Mouse (Mus musculus): ENCODE measurements at regions not wholly inside any gene's neighbourhood (a gene's known extent, or its start where the extent isn't known, plus 50 kb on each side); places are given as distances from the start of the nearest gene placed in this dataset.
A peak's percentile ranks its signal among the peaks of the same experiment; 100 is the strongest.

GRCm38 (mm10) chr2:117595028-117595427 lies 252.2 kb upstream of the Rasgrp1 start:
- no peak for TF ChIP-seq CTCF (IDR thresholded peaks at IDR 0.05; ENCODE audit: low read depth)
- no peak for TF ChIP-seq EP300 (optimal IDR thresholded peaks at IDR 0.05)
- Histone ChIP-seq H3K9ac (ENCODE audit: low read length) (no peak overlapping the region), H3K9me3 (ENCODE audit: control insufficient read depth, low read length) (no peaks in the 10 kb centered on the region), H3K36me3 (ENCODE audit: control insufficient read depth, insufficient read depth, low read length) (no peaks in the 10 kb centered on the region), H3K27me3 (ENCODE audit: control insufficient read depth, insufficient read depth, low read length) (no peaks in the 10 kb centered on the region), H3K4me3 (ENCODE audit: low read depth, low read length) (no peak overlapping the region), H3K27ac (replicated peaks) (no peak overlapping the region), H3K4me2 (replicated peaks; ENCODE audit: low read depth) (no peak overlapping the region), H3K4me1 (replicated peaks; ENCODE audit: control insufficient read depth, insufficient read depth) (no peaks in the 10 kb centered on the region)
- no peak for ATAC-seq (ENCODE audit: low FRiP score, low TSS enrichment)
- 49% methylated on average over 2 of the region's 2 CpGs for WGBS
- DNase-seq (ENCODE audit: low spot score) = no peak

- Histone ChIP-seq H3K9me3 (ENCODE audit: control insufficient read depth, low read length) (no peaks in the 10 kb centered on the region), H3K4me2 (replicated peaks; ENCODE audit: low read depth) (no peak overlapping the region), H3K4me1 (replicated peaks; ENCODE audit: control insufficient read depth, insufficient read depth) (no peaks in the 10 kb centered on the region), H3K9ac (ENCODE audit: low read length) (no peak overlapping the region), H3K27me3 (ENCODE audit: control insufficient read depth, insufficient read depth, low read length) (no peaks in the 10 kb centered on the region), H3K4me3 (ENCODE audit: low read depth, low read length) (no peak overlapping the region), H3K36me3 (ENCODE audit: control insufficient read depth, insufficient read depth, low read length) (no peaks in the 10 kb centered on the region), H3K27ac (replicated peaks) (no peak overlapping the region)
- TF ChIP-seq EP300 (optimal IDR thresholded peaks at IDR 0.05) (no peak), CTCF (IDR thresholded peaks at IDR 0.05; ENCODE audit: low read depth) (no peak)
- DNase-seq (ENCODE audit: low spot score) (no peak), ATAC-seq (ENCODE audit: low FRiP score, low TSS enrichment) (no peak)
Observed at GRCm38 (mm10) chr2:117597573-117597972, 254.8 kb upstream of the Rasgrp1 start.

GRCm38 (mm10) chr2:117614772-117615171 lies 272.0 kb upstream of the Rasgrp1 start:
- no peaks in the 10 kb centered on the region for H3K27me3 ChIP-seq (ENCODE audit: control insufficient read depth, insufficient read depth, low read length)
- H3K4me1 ChIP-seq (replicated peaks; ENCODE audit: control insufficient read depth, insufficient read depth) = no peaks in the 10 kb centered on the region
- no peak overlapping the region for H3K9ac ChIP-seq (ENCODE audit: low read length)
- H3K27ac ChIP-seq (replicated peaks) = no peak overlapping the region
- ATAC-seq (ENCODE audit: low FRiP score, low TSS enrichment) (no peak), DNase-seq (ENCODE audit: low spot score) (no peak)
- H3K36me3 ChIP-seq (ENCODE audit: control insufficient read depth, insufficient read depth, low read length) = no peaks in the 10 kb centered on the region
- TF ChIP-seq CTCF (IDR thresholded peaks at IDR 0.05; ENCODE audit: low read depth) (no peak), EP300 (optimal IDR thresholded peaks at IDR 0.05) (no peak)
- H3K9me3 ChIP-seq (ENCODE audit: control insufficient read depth, low read length) = no peaks in the 10 kb centered on the region
- no peak overlapping the region for H3K4me2 ChIP-seq (replicated peaks; ENCODE audit: low read depth)
- WGBS = 69% methylated on average over 1 of the region's 1 CpGs
- H3K4me3 ChIP-seq (ENCODE audit: low read depth, low read length) = no peak overlapping the region

GRCm38 (mm10) chr2:117618063-117618462 lies 275.3 kb upstream of the Rasgrp1 start:
- Histone ChIP-seq H3K9ac (ENCODE audit: low read length) (no peak overlapping the region), H3K9me3 (ENCODE audit: control insufficient read depth, low read length) (no peaks in the 10 kb centered on the region), H3K4me3 (ENCODE audit: low read depth, low read length) (no peak overlapping the region), H3K36me3 (ENCODE audit: control insufficient read depth, insufficient read depth, low read length) (no peaks in the 10 kb centered on the region), H3K27me3 (ENCODE audit: control insufficient read depth, insufficient read depth, low read length) (no peaks in the 10 kb centered on the region), H3K4me2 (replicated peaks; ENCODE audit: low read depth) (no peak overlapping the region), H3K4me1 (replicated peaks; ENCODE audit: control insufficient read depth, insufficient read depth) (no peaks in the 10 kb centered on the region), H3K27ac (replicated peaks) (no peak overlapping the region)
- ATAC-seq (ENCODE audit: low FRiP score, low TSS enrichment) (no peak), DNase-seq (ENCODE audit: low spot score) (no peak)
- 74% methylated on average over 3 of the region's 3 CpGs for WGBS
- TF ChIP-seq EP300 (optimal IDR thresholded peaks at IDR 0.05) (no peak), CTCF (IDR thresholded peaks at IDR 0.05; ENCODE audit: low read depth) (no peak)

- Histone ChIP-seq H3K36me3 (ENCODE audit: control insufficient read depth, insufficient read depth, low read length) (no peaks in the 10 kb centered on the region), H3K27ac (replicated peaks) (no peak overlapping the region), H3K4me2 (replicated peaks; ENCODE audit: low read depth) (no peak overlapping the region), H3K4me1 (replicated peaks; ENCODE audit: control insufficient read depth, insufficient read depth) (no peaks in the 10 kb centered on the region), H3K9ac (ENCODE audit: low read length) (no peak overlapping the region), H3K9me3 (ENCODE audit: control insufficient read depth, low read length) (no peaks in the 10 kb centered on the region), H3K4me3 (ENCODE audit: low read depth, low read length) (no peak overlapping the region), H3K27me3 (ENCODE audit: control insufficient read depth, insufficient read depth, low read length) (no peaks in the 10 kb centered on the region)
- no peak for DNase-seq (ENCODE audit: low spot score)
- no peak for ATAC-seq (ENCODE audit: low FRiP score, low TSS enrichment)
- 50% methylated on average over 3 of the region's 3 CpGs for WGBS
- TF ChIP-seq CTCF (IDR thresholded peaks at IDR 0.05; ENCODE audit: low read depth) = peak; percentile 80
- TF ChIP-seq EP300 (optimal IDR thresholded peaks at IDR 0.05) = no peak
Observed at GRCm38 (mm10) chr2:117623955-117624354, 281.2 kb upstream of the Rasgrp1 start.

GRCm38 (mm10) chr2:117634906-117635305 lies 292.1 kb upstream of the Rasgrp1 start:
- no peak for ATAC-seq (ENCODE audit: low FRiP score, low TSS enrichment)
- no peak overlapping the region for H3K4me2 ChIP-seq (replicated peaks; ENCODE audit: low read depth)
- TF ChIP-seq EP300 (optimal IDR thresholded peaks at IDR 0.05) (no peak), CTCF (IDR thresholded peaks at IDR 0.05; ENCODE audit: low read depth) (no peak)
- no peak overlapping the region for H3K9ac ChIP-seq (ENCODE audit: low read length)
- H3K9me3 ChIP-seq (ENCODE audit: control insufficient read depth, low read length) = no peaks in the 10 kb centered on the region
- 62% methylated on average over 4 of the region's 4 CpGs for WGBS
- H3K4me1 ChIP-seq (replicated peaks; ENCODE audit: control insufficient read depth, insufficient read depth) = no peaks in the 10 kb centered on the region
- no peaks in the 10 kb centered on the region for H3K27me3 ChIP-seq (ENCODE audit: control insufficient read depth, insufficient read depth, low read length)
- H3K27ac ChIP-seq (replicated peaks) = no peak overlapping the region
- no peak overlapping the region for H3K4me3 ChIP-seq (ENCODE audit: low read depth, low read length)
- H3K36me3 ChIP-seq (ENCODE audit: control insufficient read depth, insufficient read depth, low read length) = no peaks in the 10 kb centered on the region
- no peak for DNase-seq (ENCODE audit: low spot score)

Measured in stomach, postnatal 0 days (tissue).